Mouse (Mus musculus): ENCODE measurements around the gene Car6. TPM values are rescaled to one million over a fixed set of nuclear protein-coding genes. Genes with fewer than 3 reads are reported as not detected.
A peak's percentile ranks its signal among the peaks of the same experiment; 100 is the strongest.

The Car6 gene
- total RNA-seq, 2 experiments from 2014 or later = not detected

GRCm38 (mm10) chr4:150229747-150230390 is 28.7 kb upstream of the Car6 start:
- no peak for DNase-seq (ENCODE audit: low spot score in 2 of 2)

GRCm38 (mm10) chr4:150228581-150229348 is 27.6 kb upstream of the Car6 start:
- DNase-seq (ENCODE audit: low spot score in 2 of 2) = no peak

- DNase-seq (ENCODE audit: low spot score in 2 of 2) = peak; percentile 56 to 73
Measured at GRCm38 (mm10) chr4:150226818-150227688, 25.9 kb upstream of the Car6 start.

GRCm38 (mm10) chr4:150225700-150226099 is 24.6 kb upstream of the Car6 start:
- peak in 1 of 2 experiments; percentile 60 for DNase-seq (ENCODE audit: low spot score in 2 of 2)

GRCm38 (mm10) chr4:150223830-150224229 is 22.7 kb upstream of the Car6 start:
- DNase-seq (ENCODE audit: low spot score in 2 of 2) = no peak

- no peak for DNase-seq (ENCODE audit: low spot score in 2 of 2)
Measured at GRCm38 (mm10) chr4:150221017-150221640, 20.0 kb upstream of the Car6 start.

GRCm38 (mm10) chr4:150220584-150220983 is 19.5 kb upstream of the Car6 start:
- no peak for DNase-seq (ENCODE audit: low spot score in 2 of 2)

- DNase-seq (ENCODE audit: low spot score in 2 of 2) = peak in 1 of 2 experiments; percentile 67
Measured at GRCm38 (mm10) chr4:150219501-150220292, 18.6 kb upstream of the Car6 start.

- DNase-seq (ENCODE audit: low spot score in 2 of 2) = no peak
Measured at GRCm38 (mm10) chr4:150217935-150218334, 16.8 kb upstream of the Car6 start.

GRCm38 (mm10) chr4:150217042-150217554 is 16.0 kb upstream of the Car6 start:
- DNase-seq (ENCODE audit: low spot score in 2 of 2) = no peak

- no peak for DNase-seq (ENCODE audit: low spot score in 2 of 2)
Measured at GRCm38 (mm10) chr4:150216423-150216822, 15.3 kb upstream of the Car6 start.

- no peak for DNase-seq (ENCODE audit: low spot score in 2 of 2)
Measured at GRCm38 (mm10) chr4:150213910-150214309, 12.8 kb upstream of the Car6 start.

- no peak for DNase-seq (ENCODE audit: low spot score in 2 of 2)
Measured at GRCm38 (mm10) chr4:150212553-150212971, 11.4 kb upstream of the Car6 start.

- DNase-seq (ENCODE audit: low spot score in 2 of 2) = no peak
Measured at GRCm38 (mm10) chr4:150211930-150212552, 10.9 kb upstream of the Car6 start.

GRCm38 (mm10) chr4:150210306-150210705 is 9.2 kb upstream of the Car6 start:
- no peak for DNase-seq (ENCODE audit: low spot score in 2 of 2)

GRCm38 (mm10) chr4:150209751-150210150 is 8.6 kb upstream of the Car6 start:
- no peak for DNase-seq (ENCODE audit: low spot score in 2 of 2)

GRCm38 (mm10) chr4:150204877-150205276 is 3.7 kb upstream of the Car6 start:
- DNase-seq (ENCODE audit: low spot score in 2 of 2) = no peak

- DNase-seq (ENCODE audit: low spot score in 2 of 2) = no peak
Measured at GRCm38 (mm10) chr4:150202702-150203101, 1.6 kb upstream of the Car6 start.

- no peak for DNase-seq (ENCODE audit: low spot score in 2 of 2)
Measured at GRCm38 (mm10) chr4:150198268-150198667, 2.9 kb downstream of the Car6 start.

GRCm38 (mm10) chr4:150193915-150194314 is 7.2 kb downstream of the Car6 start:
- DNase-seq (ENCODE audit: low spot score in 2 of 2) = no peak

Measured in layer of hippocampus, adult 18-20 months (tissue).